Mouse (Mus musculus) limb, embryonic 13.5 days (tissue): ENCODE data around the gene Dedd2. TPM values are rescaled to one million over a fixed set of nuclear protein-coding genes. Genes with fewer than 3 reads are reported as not detected.
A peak's percentile ranks its signal among the peaks of the same experiment; 100 is the strongest.

Source experiments
- ATAC-seq: fragments of 200-750 bp; cut with Nextera tagmentation; 2 replicates; pipeline ENCODE4 v1.8.0; 2017; ENCODE audit warnings: low read depth, moderate number of reproducible peaks, moderate TSS enrichment; ENCODE audit not compliant: low FRiP score
- H3K27ac ChIP-seq: fragments of 300-500 bp; sonication (generic); 2 replicates; pipeline ENCODE4 v1.5.1; 2015; ENCODE audit warnings: inconsistent platforms, mild to moderate bottlenecking, moderate library complexity
- H3K27me3 ChIP-seq: fragments of 300-500 bp; sonication (generic); 2 replicates; pipeline ENCODE4 v1.6.1; 2015; ENCODE audit warnings: mild to moderate bottlenecking, inconsistent platforms
- H3K36me3 ChIP-seq: fragments of 300-500 bp; sonication (generic); 2 replicates; pipeline ENCODE4 v1.6.1; 2015; ENCODE audit warnings: inconsistent platforms, mild to moderate bottlenecking, moderate library complexity
- H3K4me1 ChIP-seq: fragments of 300-500 bp; sonication (generic); 2 replicates; pipeline ENCODE4 v1.6.1; 2015; ENCODE audit warnings: inconsistent platforms
- H3K4me2 ChIP-seq: fragments of 300-500 bp; sonication (generic); replicated peaks from 2 replicates; pipeline ENCODE4 v1.6.1; 2015; ENCODE audit warnings: inconsistent platforms, mild to moderate bottlenecking, moderate library complexity
- H3K4me3 ChIP-seq: fragments of 300-500 bp; sonication (generic); 2 replicates; pipeline ENCODE4 v1.5.1; 2015; ENCODE audit warnings: moderate library complexity, mild to moderate bottlenecking, inconsistent platforms
- H3K9ac ChIP-seq: fragments of 300-500 bp; sonication (generic); 2 replicates; pipeline ENCODE4 v1.6.1; 2015; ENCODE audit warnings: mild to moderate bottlenecking, inconsistent platforms
- H3K9me3 ChIP-seq: fragments of 300-500 bp; sonication (generic); 2 replicates; pipeline ENCODE4 v1.6.1; 2016; ENCODE audit warnings: inconsistent platforms
- WGBS: fragments of 180-500 bp; shearing (Covaris S2); methylation state at CpG from one replicate; pipeline ENCODE4 v1.1.7; 2015; 5-methylcytosine and 5-hydroxymethylcytosine counted together
- polyA plus RNA-seq: library from polyadenylated mRNA; unstranded; fragments of >200 nt; fragmentation: Nextera tagmentation; extraction: Ambion mirVana; gene quantifications from 2 replicates; pipeline ENCODE4 v1.2.1, GENCODE M21; 2015

Gene Dedd2
- polyA plus RNA-seq, 1 experiment from 2014 or later, result 10.5 TPM

- no peak overlapping the region for H3K4me2 ChIP-seq
- no peaks in the 10 kb centered on the region for H3K27me3 ChIP-seq
- peaks cover 53% of the 10 kb centered on the region for H3K36me3 ChIP-seq
- H3K27ac ChIP-seq, result no peak overlapping the region; the same call in 1 of the 2 replicates
- 95% methylated on average over 4 of the region's 4 CpGs for WGBS
- H3K9ac ChIP-seq, result no peak overlapping the region
- peaks cover 58% of the 10 kb centered on the region for H3K4me1 ChIP-seq
- ATAC-seq, result no peak
- H3K9me3 ChIP-seq, result no peaks in the 10 kb centered on the region
- no peak overlapping the region for H3K4me3 ChIP-seq
Observed at GRCm38 (mm10) chr7:25243361-25243760, 22.9 kb upstream of the Dedd2 start.

DNA sequence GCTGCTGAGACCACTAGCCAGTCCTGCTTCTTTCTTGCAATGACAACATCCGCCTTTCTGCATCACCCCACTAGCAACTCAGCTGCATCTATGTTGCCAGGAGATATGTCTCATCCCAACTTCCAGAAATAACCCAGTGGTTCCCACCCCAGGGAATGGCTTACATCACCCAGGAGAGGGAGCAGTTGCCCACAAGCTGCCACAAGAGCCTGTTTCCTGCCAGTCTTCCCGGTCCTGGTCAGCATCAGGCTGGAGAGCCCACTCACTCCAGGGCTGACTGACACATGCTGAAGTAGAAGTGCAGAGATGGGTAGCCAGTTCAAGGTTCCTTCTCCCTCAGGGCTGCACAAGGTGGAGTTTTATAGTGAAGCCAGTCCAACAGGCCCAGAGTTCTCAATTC, 20.6 kb upstream of the Dedd2 start:
- H3K9ac ChIP-seq, result no peak overlapping the region
- H3K27me3 ChIP-seq, result no peaks in the 10 kb centered on the region
- peaks cover 48% of the 10 kb centered on the region for H3K36me3 ChIP-seq
- 32% methylated on average over 2 of the region's 2 CpGs for WGBS
- H3K4me1 ChIP-seq, result peaks cover 44% of the 10 kb centered on the region
- no peak overlapping the region for H3K4me3 ChIP-seq
- no peaks in the 10 kb centered on the region for H3K9me3 ChIP-seq
- H3K4me2 ChIP-seq, result no peak overlapping the region
- H3K27ac ChIP-seq, result peak overlapping the region; percentile 40; the same call in 1 of the 2 replicates
- ATAC-seq, result no peak

DNA sequence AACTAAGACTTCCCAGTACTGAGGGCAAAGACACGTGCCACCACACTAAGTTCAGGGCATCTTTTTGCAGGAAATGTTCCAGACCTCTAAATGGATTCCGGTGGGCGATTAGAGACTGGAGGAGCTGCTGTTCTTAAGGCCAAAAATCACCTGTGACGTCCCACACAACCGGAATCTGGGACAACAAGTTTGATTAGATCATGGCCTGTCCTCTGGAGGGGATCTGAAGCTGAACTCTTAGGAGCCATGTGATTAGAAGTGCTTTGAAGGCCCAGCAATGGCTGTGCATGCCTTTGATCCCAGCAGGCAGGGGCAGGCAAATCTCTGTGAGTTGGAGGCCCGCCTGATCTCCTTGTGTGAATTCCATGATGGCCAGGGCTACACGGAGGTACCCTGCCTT, 20.2 kb upstream of the Dedd2 start:
- Histone ChIP-seq H3K4me1 (peaks cover 44% of the 10 kb centered on the region), H3K27ac (peak overlapping the region; percentile 40; the same call in 1 of the 2 replicates), H3K9me3 (no peaks in the 10 kb centered on the region), H3K4me3 (no peak overlapping the region), H3K27me3 (no peaks in the 10 kb centered on the region), H3K36me3 (peaks cover 45% of the 10 kb centered on the region), H3K9ac (no peak overlapping the region), H3K4me2 (no peak overlapping the region)
- WGBS, result 59% methylated on average over 7 of the region's 7 CpGs
- ATAC-seq, result no peak

- H3K36me3 ChIP-seq, result peaks cover 45% of the 10 kb centered on the region
- peak overlapping the region; percentile 95 for H3K4me3 ChIP-seq
- peak; percentile 46 for ATAC-seq
- no peaks in the 10 kb centered on the region for H3K27me3 ChIP-seq
- peak overlapping the region; percentile 50 for H3K9ac ChIP-seq
- peak overlapping the region; percentile 79 for H3K27ac ChIP-seq
- H3K9me3 ChIP-seq, result no peaks in the 10 kb centered on the region
- peak overlapping the region; percentile 84 for H3K4me2 ChIP-seq
- peaks cover 41% of the 10 kb centered on the region for H3K4me1 ChIP-seq
- WGBS, result 2% methylated on average over 30 of the region's 30 CpGs
Observed at GRCm38 (mm10) chr7:25238829-25239623, 18.6 kb upstream of the Dedd2 start.

DNA sequence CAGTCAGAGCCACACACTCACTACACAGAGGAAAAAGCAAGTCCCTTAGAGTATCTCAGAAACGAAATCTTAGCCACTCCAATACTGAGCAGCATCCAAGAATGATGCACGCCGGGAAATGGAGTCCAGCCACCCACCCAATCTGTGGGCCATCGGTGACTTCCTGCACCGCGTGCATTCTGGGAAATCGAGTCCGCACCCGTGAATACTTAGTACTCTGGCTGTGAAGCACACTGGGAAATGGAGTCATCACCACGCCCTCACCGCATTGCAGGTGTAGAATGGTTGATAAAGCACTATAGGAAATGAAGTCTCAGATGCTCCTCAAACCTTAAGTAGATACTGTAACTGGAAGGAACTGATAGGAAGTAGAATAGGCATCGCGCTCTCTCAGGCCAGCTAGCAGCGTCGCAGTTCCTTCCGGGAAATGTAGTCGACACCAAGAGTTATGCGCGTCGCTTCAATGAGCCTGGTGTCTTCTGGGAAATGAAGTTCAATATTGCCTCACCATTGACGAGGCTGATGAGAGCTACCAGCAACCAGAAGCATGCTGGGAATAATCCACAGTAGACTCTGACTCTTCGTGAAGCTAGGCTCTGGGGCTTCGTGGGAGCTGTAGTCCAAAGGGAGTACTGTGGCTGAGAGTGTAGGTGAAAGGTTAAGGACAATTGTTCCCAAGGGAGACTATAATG, 17.7 kb upstream of the Dedd2 start:
- 0% methylated on average over 23 of the region's 23 CpGs for WGBS
- peak; percentile 92 for ATAC-seq
- peak overlapping the region; percentile 79 for H3K27ac ChIP-seq
- H3K4me2 ChIP-seq, result peak overlapping the region; percentile 84
- no peaks in the 10 kb centered on the region for H3K9me3 ChIP-seq
- peak overlapping the region; percentile 99; the same call in 1 of the 2 replicates for H3K9ac ChIP-seq
- H3K36me3 ChIP-seq, result peaks cover 45% of the 10 kb centered on the region
- no peaks in the 10 kb centered on the region for H3K27me3 ChIP-seq
- peaks cover 41% of the 10 kb centered on the region for H3K4me1 ChIP-seq
- H3K4me3 ChIP-seq, result peak overlapping the region; percentile 95

DNA sequence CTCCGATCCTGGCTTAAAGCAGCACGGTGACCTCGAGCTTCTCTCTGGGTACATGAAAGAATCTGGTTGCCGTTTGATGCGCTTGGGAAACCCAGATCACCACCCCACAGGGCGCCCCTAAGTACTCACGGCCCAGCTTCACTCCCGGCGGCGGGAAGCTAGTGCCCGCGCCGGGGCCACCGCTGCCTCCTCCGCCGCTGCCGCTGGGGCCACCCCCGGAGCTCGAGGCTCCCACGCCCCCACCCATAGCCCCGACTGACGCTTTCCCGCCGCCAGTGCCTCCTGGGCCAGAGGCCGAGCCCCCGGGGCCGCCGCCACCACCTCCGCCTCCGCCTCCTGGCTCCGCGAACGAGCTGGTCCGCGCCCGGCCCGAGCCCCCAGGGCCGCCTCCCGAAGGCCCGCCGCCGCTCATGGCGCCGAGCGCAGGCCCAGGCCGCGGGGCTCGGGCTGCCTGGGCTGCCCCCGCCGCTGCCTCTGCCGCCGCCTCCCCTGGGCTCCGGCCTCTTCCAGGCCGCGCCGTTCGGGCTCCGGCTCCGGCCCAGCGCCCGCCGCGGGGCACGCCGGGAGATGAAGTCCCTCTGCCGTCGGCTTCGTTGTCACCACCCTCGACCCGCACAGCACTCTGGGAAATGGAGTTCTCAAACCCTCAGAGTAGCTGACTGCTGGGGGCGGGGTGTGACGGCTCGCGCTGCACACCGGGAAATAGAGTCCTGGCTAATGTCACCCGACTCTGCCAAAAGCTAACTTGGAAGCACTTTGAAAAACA, 17.0 kb upstream of the Dedd2 start, which contains the start of gene Gsk3a:
Gene Gsk3a, minus strand, starts transcription at position 603 of the 766 bp plus-strand sequence.
- no peaks in the 10 kb centered on the region for H3K9me3 ChIP-seq
- H3K27ac ChIP-seq, result peak within 1 kb of the TSS; percentile 79
- H3K36me3 ChIP-seq, result peaks cover 45% of the 10 kb centered on the region
- H3K9ac ChIP-seq, result peak within 1 kb of the TSS; percentile 99
- H3K27me3 ChIP-seq, result no peaks in the 10 kb centered on the region
- under 1% methylated on average over 63 of the region's 76 CpGs for WGBS
- peak within 1 kb of the TSS; percentile 84 for H3K4me2 ChIP-seq
- H3K4me3 ChIP-seq, result peak within 1 kb of the TSS; percentile 95
- peaks cover 41% of the 10 kb centered on the region for H3K4me1 ChIP-seq
- peak; percentile 88 for ATAC-seq

DNA sequence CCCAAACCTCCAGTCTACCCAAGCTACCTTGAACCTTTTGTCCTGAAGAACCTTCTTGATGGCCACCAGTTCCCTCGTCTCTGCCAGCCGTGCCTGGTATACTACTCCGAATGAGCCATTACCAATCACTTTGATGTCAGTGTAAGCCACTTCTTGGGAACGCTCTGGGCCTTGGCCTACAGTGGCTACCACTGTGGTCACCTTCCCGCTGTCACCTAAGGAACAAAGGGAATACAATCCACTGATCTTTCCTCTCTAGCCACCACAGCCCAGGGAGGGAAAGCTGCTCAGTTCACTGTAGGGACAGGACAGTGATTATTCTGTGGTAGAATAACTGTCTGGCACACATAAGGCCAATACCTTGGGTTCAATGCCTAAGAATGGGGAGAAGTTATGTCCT, 15.1 kb upstream of the Dedd2 start:
- H3K9me3 ChIP-seq, result no peaks in the 10 kb centered on the region
- H3K36me3 ChIP-seq, result peaks cover 52% of the 10 kb centered on the region
- H3K4me1 ChIP-seq, result peaks cover 38% of the 10 kb centered on the region
- peak overlapping the region; percentile 95; the same call in 1 of the 2 replicates for H3K4me3 ChIP-seq
- 84% methylated on average over 5 of the region's 5 CpGs for WGBS
- H3K9ac ChIP-seq, result peak overlapping the region; percentile 99; the same call in 1 of the 2 replicates
- no peak for ATAC-seq
- no peak overlapping the region for H3K27ac ChIP-seq
- 0 out of 2 replicates have a peak overlapping the region, but pooled peaks have one; percentile 84 for H3K4me2 ChIP-seq
- H3K27me3 ChIP-seq, result no peaks in the 10 kb centered on the region

DNA sequence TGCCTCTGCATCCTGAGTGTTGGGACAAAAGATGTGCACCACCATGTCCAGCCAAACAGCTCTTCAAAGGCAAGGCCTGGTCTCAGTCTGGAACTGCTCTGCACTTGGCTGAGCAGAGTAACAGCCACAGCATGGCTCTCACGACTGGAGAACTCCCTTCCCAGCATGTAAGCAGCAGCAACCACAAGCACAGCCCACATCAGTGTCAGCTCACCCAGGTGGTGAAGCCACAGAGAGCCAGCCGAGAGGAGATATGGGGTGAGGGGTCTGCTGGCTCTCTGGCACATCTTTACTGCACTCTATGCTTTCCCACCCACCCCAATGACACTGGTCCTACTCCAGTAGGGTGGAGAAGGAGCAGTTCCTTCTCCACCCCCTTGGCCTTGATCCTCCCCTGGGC, 12.6 kb upstream of the Dedd2 start:
- H3K9ac ChIP-seq, result no peak overlapping the region
- H3K27ac ChIP-seq, result no peak overlapping the region
- H3K9me3 ChIP-seq, result no peaks in the 10 kb centered on the region
- H3K4me1 ChIP-seq, result peaks cover 26% of the 10 kb centered on the region
- 77% methylated on average over 2 of the region's 2 CpGs for WGBS
- H3K36me3 ChIP-seq, result peaks cover 76% of the 10 kb centered on the region
- no peak for ATAC-seq
- no peak overlapping the region for H3K4me2 ChIP-seq
- H3K4me3 ChIP-seq, result no peak overlapping the region
- no peaks in the 10 kb centered on the region for H3K27me3 ChIP-seq

DNA sequence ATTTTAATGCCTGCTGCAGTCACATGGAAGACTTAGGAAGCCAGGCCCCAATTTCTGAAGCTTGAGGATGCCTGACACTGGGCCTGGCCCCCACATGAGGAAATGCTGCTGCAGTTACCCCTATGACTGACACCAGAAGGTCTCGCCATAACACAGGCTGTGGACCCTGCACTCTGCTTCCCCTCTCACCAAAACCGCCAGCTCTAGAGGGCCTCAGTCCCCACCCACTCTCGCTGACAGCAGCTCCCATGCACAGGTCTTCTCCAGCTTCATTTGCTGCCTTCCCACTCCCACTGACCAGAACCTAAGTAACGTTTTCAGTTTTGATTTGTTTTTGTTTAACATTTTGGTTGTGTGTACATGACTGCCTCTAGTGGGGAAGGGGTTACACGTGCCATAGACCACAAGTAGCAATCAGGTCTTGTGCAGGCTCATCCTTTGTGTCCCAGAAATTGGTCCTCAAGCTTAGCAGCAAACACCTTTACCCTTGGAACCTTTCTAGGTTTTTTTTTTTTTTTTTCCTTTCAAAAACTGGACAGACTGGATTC, 11.8 kb upstream of the Dedd2 start:
- H3K27me3 ChIP-seq, result no peaks in the 10 kb centered on the region
- no peak for ATAC-seq
- no peak overlapping the region for H3K4me3 ChIP-seq
- H3K36me3 ChIP-seq, result peaks cover 85% of the 10 kb centered on the region
- H3K27ac ChIP-seq, result no peak overlapping the region
- no peak overlapping the region for H3K9ac ChIP-seq
- H3K4me2 ChIP-seq, result no peak overlapping the region
- H3K4me1 ChIP-seq, result peaks cover 26% of the 10 kb centered on the region
- WGBS, result 64% methylated on average over 5 of the region's 5 CpGs
- no peaks in the 10 kb centered on the region for H3K9me3 ChIP-seq

DNA sequence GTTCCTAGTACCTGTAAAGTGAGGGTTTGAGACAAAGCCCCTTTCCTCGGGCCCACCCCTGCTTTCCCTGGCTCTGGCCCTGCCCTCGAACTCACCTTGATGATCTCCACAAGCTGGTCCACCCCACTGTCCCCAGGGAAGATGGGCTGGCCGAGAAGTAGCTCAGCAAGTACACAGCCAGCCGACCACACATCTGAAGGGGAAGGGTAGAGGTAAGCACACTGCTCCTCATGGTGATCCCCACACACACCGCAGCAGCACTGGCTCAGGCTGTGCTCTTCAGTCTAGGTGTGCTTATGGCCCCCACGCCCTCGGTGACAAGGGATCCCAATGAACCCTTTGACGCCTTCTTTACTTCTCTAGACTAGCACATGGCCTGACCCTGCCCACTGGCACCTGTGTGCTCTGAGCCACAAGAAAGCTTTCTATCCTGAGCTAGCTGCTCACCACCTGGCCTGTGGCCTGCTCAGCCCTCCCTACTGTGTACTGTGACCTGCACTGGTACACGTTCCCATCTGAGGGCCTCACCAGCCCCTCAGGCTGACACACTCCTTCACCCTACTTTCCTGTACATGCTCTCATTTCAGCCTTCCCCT, 10.4 kb upstream of the Dedd2 start:
- Histone ChIP-seq H3K27ac (no peak overlapping the region), H3K4me2 (no peak overlapping the region), H3K9me3 (no peaks in the 10 kb centered on the region), H3K4me1 (peaks cover 15% of the 10 kb centered on the region), H3K27me3 (no peaks in the 10 kb centered on the region), H3K4me3 (no peak overlapping the region), H3K9ac (no peak overlapping the region), H3K36me3 (peaks cover 99% of the 10 kb centered on the region)
- ATAC-seq, result no peak
- 86% methylated on average over 9 of the region's 9 CpGs for WGBS

GRCm38 (mm10) chr7:25227523-25228300, 7.3 kb upstream of the Dedd2 start:
- Histone ChIP-seq H3K4me1 (peaks cover 1% of the 10 kb centered on the region), H3K9me3 (no peaks in the 10 kb centered on the region), H3K36me3 (peaks cover 94% of the 10 kb centered on the region), H3K4me2 (no peak overlapping the region), H3K27me3 (no peaks in the 10 kb centered on the region), H3K27ac (no peak overlapping the region), H3K9ac (no peak overlapping the region), H3K4me3 (no peak overlapping the region)
- 100% methylated on average over 1 of the region's 1 CpGs for WGBS
- no peak for ATAC-seq
